Mouse (Mus musculus): ENCODE data around the gene Hist2h2aa1. TPM values are rescaled to one million over a fixed set of nuclear protein-coding genes. Genes with fewer than 3 reads are reported as not detected.
A peak's percentile ranks its signal among the peaks of the same experiment; 100 is the strongest.
"Not testable (repeated sequence)": the region's sequence is repeated elsewhere in the genome, so short reads cannot be mapped to it uniquely, and the experiment has no call there.

The Hist2h2aa1 gene
- polyA plus RNA-seq, 1 experiment, result 794 TPM

GRCm38 (mm10) chr3:96251787-96252186, 6.5 kb downstream of the Hist2h2aa1 start:
- no peak for DNase-seq (ENCODE audit: low read depth)

DNA sequence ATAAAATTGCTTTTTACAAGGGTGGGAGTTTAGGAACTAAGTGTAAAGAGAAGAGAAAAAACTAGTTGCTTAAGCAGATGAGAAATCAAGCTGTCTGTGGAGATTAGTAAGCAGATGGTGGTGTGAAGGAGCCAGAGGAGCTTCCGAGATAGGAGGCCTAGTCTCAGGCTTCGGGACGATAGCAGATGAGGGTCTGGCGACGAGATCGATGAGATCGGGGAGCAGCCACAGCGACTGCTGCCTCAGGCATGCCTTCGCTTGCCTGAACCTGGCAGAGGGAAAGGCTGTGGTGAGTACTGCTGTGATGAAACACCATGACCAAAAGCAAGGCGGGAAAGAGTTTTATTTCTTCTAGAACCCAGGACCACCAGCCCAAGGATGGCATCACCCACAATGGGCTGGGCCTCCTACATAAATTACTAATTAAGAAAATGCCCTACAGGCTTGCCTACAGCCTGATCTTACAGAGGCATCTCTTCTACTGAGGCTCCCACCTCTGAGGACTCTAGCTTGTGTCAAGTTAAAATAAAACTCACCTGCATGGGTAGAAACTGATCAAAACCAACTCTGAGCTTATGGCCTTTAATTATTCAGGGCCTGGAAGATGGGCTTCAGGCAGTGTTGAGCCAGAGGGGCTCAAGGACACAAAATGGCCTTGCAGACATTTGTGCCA, 9.5 kb downstream of the Hist2h2aa1 start:
- DNase-seq (ENCODE audit: low read depth), result no peak

DNA sequence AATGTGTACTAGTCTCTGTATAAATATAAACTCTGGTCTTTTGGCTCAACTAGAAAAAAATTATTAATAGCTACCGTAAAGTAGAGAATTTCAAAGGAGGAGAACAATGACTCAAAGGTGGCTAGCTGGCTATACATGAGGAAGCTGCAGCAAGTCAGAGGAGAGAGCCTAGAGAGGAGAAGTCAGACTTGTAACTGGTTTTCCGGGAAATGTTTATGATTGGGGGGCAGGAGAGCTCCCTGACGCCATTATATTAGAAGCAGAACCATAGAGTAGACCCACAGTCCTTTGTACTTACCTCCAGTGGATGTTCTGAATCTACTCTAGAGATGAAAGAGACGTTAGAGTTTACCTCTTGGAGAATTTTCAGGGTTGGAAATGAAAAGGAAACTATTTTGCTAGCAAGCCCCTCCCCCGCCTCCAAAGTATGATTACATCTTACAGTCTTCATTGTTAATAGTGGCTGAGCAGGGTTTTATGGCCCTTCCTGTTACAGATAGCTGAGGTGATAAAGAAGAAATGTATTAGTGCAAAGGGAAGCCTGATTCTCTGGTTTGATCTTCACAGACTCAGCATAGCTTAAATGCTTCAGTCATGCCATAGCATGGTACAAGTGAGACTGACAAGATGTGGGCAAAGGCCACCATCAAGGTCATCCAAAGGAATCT, 10.8 kb downstream of the Hist2h2aa1 start:
- no peak for DNase-seq (ENCODE audit: low read depth)

DNA sequence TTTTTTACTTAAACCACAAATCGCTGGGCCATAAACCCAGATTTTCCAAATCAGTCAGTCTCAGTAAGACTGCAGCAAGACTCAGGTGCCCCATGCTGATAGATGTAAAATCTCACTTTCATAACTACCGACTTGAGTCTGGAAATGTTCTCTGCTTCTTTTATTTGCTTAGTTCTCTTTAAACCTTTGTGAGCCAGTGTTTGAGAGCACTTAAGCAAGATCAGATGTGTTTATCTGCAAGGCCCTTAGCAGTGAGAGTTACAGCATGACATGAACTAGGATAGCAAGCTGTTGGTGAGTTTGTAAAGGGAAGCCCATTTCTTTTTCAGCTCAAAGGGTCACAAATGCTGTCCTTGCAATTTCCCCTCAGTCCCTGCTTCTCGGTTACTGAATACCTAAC, 11.9 kb downstream of the Hist2h2aa1 start:
- no peak for DNase-seq (ENCODE audit: low read depth)

- no peak for DNase-seq (ENCODE audit: low read depth)
Measured at GRCm38 (mm10) chr3:96260220-96260619, 14.9 kb downstream of the Hist2h2aa1 start.

DNA sequence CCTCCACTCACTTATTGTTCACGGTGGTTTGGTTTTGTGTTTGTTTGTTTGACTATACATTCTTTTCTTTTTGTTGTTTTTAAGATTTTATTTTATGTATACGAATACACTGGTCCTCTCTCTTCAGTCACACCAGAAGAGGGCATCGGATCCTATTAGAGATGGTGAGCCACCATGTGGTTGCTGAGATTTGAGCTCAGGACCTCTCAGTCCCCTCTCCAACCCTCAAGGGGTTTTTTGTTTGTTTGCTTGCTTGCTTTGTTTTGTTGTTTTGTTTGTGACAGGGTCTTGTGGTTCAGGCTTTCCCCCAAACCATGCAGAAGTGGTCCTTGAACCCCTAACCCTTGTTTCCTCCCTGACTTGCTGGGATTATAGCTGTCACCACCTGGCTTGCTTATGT, 16.3 kb downstream of the Hist2h2aa1 start:
- no peak for DNase-seq (ENCODE audit: low read depth)

GRCm38 (mm10) chr3:96262216-96262875, 17.0 kb downstream of the Hist2h2aa1 start:
- peak; percentile 77 for DNase-seq (ENCODE audit: low read depth)

GRCm38 (mm10) chr3:96262979-96263550, 17.8 kb downstream of the Hist2h2aa1 start, which contains the start of gene Hist2h4:
Hist2h4 (minus strand) TSS chr3:96263311.
- no peak for DNase-seq (ENCODE audit: low read depth)

GRCm38 (mm10) chr3:96263558-96264403, 18.5 kb downstream of the Hist2h2aa1 start:
- DNase-seq (ENCODE audit: low read depth), result no peak

- DNase-seq (ENCODE audit: low read depth), result no peak
Measured at GRCm38 (mm10) chr3:96264404-96264949, 19.2 kb downstream of the Hist2h2aa1 start.

DNA sequence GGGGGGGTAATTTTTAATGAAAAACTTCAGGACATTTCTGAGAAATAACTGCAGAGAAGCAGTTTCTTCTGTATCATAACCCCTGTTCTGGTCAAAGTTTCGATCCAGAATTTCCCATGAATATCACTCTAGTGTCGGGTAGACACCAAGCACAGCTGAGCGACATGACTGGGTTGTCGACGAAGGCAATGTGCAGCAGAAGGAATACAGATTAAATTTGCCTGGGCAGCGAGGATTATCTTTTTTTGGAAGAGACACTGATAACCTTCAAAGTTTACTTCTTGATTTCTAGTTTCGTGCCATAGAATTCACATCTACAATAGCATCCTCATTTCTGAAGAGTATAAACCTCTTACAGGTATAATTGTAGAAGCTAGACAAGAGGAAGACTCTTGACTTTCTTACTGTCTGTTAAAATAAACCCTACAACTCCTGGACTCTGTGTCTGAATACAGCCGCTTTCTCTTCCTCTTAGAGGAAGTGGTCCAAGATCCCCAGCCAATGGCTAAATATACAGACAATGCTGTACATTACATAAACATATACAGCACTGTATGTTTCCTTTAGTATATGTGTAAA, 20.9 kb downstream of the Hist2h2aa1 start:
- DNase-seq (ENCODE audit: low read depth), result no peak

- no peak for DNase-seq (ENCODE audit: low read depth)
Measured at GRCm38 (mm10) chr3:96267541-96267940, 22.2 kb downstream of the Hist2h2aa1 start.

DNA sequence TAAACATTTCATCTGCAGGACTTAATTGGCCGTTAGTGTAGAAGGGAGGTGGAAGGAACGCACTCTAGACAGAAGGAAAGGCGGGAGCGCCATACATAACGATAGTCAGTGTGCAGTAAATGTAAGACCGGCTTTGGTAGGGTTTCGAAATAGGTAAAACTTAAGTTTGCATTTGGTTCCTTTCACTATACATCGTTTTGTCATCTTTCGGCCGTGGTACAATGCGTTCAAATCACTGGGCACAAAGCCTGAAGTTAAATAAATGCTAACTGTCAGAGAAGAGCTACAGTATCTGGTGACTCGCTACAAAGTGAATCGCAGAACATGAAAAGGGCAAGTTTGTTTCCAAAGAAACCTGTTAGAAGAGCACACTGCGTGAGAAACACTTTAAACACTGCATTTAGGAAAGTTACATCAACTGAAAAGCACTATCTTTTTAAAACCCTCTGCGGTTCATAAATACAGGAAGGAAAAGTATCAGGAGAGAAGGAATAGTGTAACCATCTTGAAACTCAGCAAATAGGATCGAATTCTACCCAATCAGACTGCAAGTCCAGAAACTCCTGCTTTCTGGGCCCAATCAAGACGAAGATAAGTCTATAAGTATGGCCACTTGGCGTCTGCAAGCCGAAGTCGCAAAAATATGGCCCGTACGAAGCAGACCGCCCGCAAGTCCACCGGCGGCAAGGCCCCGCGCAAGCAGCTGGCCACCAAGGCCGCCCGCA, 22.9 kb downstream of the Hist2h2aa1 start, which contains the start of gene Hist2h3b:
TSS of gene Hist2h3b (plus strand) at position 604 of the 725 bp plus-strand sequence.
- DNase-seq (ENCODE audit: low read depth), result no peak

GRCm38 (mm10) chr3:96268776-96269378, 23.6 kb downstream of the Hist2h2aa1 start:
- DNase-seq (ENCODE audit: low read depth), result not testable (repeated sequence)

DNA sequence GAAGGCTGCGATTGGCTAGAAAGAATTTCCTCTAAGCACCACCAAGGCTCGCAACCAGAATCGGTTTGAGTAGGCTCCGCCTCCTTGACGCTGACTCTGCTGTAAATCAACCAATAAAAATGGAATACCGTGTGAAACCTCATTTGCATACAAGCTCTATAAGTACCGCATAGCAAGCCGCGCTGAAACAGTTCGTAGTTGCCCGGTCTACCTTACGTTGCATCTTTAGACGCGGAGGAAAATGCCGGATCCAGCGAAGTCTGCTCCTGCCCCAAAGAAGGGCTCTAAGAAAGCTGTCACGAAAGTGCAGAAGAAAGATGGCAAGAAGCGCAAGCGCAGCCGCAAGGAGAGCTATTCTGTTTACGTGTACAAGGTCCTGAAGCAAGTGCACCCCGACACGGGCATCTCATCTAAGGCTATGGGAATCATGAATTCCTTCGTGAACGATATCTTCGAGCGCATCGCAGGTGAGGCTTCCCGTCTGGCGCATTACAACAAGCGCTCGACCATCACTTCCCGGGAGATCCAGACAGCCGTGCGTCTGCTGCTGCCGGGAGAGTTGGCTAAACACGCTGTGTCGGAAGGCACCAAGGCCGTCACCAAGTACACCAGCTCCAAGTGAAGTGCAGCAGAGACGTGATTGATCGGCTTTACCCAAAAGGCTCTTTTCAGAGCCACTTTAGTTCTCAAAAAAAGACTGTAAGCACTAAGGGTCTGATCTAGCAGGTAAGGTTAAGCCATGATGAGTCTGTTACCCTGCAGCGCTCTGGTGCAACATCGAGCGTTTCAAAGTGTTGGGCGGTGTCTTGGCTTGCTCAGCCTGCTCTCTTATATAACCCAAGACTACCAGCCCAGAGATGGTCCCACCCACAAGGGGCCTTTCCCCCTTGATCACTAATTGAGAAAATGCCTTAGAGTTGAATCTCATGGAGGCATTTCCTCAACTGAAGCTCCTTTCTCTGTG, 24.5 kb downstream of the Hist2h2aa1 start, which contains the start of gene Hist2h2bb:
TSS of gene Hist2h2bb (plus strand) at position 242 of the 964 bp plus-strand sequence.
- peak; percentile 84 for DNase-seq (ENCODE audit: low read depth)

DNA sequence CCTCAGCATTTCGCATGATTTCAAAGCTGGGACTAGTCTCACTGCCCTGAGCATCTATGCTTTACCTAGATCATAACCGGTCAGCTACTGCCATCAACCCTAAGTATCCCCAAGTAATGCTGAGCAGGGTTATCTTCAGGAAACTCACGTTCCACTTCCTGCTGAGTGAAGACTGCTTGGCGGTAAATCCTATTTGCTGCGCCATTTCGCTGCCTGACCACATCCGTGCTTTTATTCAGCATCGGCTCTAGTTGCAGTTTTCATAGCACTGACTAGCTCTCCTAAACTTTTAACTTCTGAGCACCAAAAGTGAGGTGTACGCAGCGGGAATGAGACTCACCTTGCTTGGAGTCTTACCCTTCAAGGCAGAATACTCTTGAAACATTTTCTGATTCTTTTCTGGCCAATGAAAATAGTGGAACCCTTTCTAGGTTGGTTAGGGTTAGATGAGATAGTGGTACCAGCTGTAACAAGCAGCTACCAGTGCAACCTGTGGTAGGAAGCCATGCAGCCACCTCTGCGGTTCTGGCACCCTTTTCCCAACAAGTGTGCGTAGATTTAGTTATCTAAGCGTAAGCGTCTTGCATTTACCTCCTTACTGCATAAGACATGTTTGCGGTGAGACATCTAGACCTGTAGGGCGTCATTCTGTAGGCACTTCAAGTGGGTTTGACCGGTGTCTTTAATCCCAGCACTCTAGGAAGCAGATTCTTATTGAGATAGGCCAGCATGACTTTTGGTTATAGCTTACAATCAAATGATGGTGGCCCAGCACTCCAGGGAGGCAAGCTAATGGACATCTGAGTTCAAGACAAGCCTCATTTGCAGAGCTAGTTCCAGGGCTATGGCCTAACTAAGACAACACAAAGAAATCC, 28.5 kb downstream of the Hist2h2aa1 start:
- DNase-seq (ENCODE audit: low read depth), result no peak

- no peak for DNase-seq (ENCODE audit: low read depth)
Measured at GRCm38 (mm10) chr3:96277428-96277799, 32.1 kb downstream of the Hist2h2aa1 start.
